Mouse (Mus musculus): Measurements from ENCODE around the gene Nsg1.

DNA sequence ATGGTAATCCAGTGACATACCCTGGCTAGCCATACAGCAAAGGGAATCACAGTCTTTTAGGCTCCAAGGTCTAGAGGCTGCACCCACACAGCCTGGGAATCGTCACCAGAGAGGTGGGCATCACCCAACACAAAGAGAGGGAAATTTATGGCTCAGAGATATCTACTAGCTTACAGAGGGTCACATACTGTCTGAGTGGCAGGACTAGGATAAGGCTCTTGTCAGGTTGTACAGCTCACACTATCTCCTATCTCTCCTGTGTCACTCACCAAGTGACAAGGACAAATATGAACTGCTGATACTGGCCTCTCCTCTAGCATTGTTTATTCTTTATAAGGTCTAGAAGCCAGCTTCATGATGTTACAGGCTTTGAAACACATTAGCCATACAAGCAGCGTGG lies 30.4 kb downstream of the Nsg1 start:
- TF ChIP-seq CTCF (conservative IDR thresholded peaks at IDR 0.05; ENCODE audit: low read length) (no peak), NANOG (IDR thresholded peaks at IDR 0.05; ENCODE audit: borderline replicate concordance, low read length) (no peak)
